Mouse (Mus musculus) bone marrow, adult 2 months (tissue): ENCODE results near the gene Olfr314.

Experiments
- CTCF ChIP-seq: fragments of 200-500 bp; IDR thresholded peaks from 2 replicates; pipeline ENCODE4 v1.5.1; 2011; ENCODE audit warnings: low read length, control low read depth; ENCODE audit not compliant: control insufficient read depth, insufficient read depth
- POLR2A ChIP-seq: fragments of 200-500 bp; IDR thresholded peaks from 2 replicates; pipeline ENCODE4 v1.6.1; 2011; ENCODE audit warnings: low read depth, mild to moderate bottlenecking, control low read depth, low read length, borderline replicate concordance; ENCODE audit not compliant: control insufficient read depth

DNA sequence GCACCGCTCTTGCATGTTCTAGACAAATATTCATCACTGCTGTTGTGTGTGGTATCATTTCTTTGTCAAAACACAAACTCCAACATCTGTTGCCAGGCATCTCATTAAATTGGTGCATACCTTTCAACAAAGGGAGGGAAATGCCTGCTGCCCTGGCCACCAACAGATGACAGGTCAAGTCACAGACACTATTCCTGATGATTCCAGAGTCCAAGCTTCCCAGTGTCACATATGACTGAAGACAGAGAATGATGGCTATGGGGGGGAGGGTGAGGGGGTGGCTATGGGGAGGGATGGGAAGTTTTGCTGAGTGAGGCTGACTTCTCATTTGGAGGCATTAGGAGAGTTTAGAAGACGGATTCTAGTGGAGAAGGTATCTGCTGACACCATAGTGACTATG lies 1.4 kb downstream of the Olfr314 start:
- TF ChIP-seq CTCF (no peak), POLR2A (no peak)
